ENCODE assay signal across 7 mouse cellular contexts in the genomic region with DNA sequence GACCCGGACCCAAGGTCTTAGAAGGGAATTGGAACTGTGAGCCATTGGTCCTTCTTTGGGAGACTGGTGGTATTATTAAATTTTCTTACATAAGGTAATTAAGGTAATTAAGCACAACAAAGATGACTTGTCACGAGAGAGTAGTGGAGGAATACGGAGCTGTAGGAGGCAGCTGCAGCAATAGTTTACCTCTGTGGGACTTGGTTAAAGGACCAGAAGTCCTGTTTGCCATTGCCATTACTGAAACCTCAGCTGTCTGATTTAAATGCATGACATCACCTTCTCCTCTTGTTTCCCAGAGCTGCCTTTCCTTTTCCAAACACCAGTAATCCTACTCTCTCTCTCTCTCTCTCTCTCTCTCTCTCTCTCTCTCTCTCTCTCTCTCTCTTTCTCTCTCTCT. TPM values are rescaled to one million over a fixed set of nuclear protein-coding genes. Genes with fewer than 3 reads are reported as not detected.
A peak's percentile ranks its signal among the peaks of the same experiment; 100 is the strongest.
DNase-seq lines count a peak whose midpoint lies in the region; ATAC-seq lines count a peak whose summit lies in the region.

No protein-coding gene starts in this region.

- no peaks in the 10 kb centered on the region for H3K9me3 ChIP-seq in lung, embryonic 16.5 days (ENCODE audit: control insufficient read depth, low read length)
- no peaks in the 10 kb centered on the region for H3K9me3 ChIP-seq in embryonic facial prominence, embryonic 15.5 days (replicated peaks)
- no peaks in the 10 kb centered on the region for H3K9me3 ChIP-seq in limb, embryonic 10.5 days (replicated peaks)
- no peaks in the 10 kb centered on the region for H3K9me3 ChIP-seq in neural tube, embryonic 15.5 days (replicated peaks)

- H3K27ac ChIP-seq in lung, embryonic 16.5 days (ENCODE audit: low read length) = no peak overlapping the region; the same call in 1 of the 2 replicates
- H3K27ac ChIP-seq in embryonic facial prominence, embryonic 15.5 days (replicated peaks) = peak overlapping the region; percentile 91
- peak overlapping the region; percentile 92 for H3K27ac ChIP-seq in limb, embryonic 10.5 days
- peak overlapping the region; percentile 85 for H3K27ac ChIP-seq in neural tube, embryonic 15.5 days (replicated peaks)

- H3K4me3 ChIP-seq in lung, embryonic 16.5 days (ENCODE audit: low read length) = peak overlapping the region; percentile 98
- peak overlapping the region; percentile 97 for H3K4me3 ChIP-seq in embryonic facial prominence, embryonic 15.5 days (replicated peaks)
- peak overlapping the region; percentile 87 for H3K4me3 ChIP-seq in limb, embryonic 10.5 days
- H3K4me3 ChIP-seq in neural tube, embryonic 15.5 days (replicated peaks) = peak overlapping the region; percentile 68

- H3K9ac ChIP-seq in lung, embryonic 16.5 days (ENCODE audit: low read length) = peak overlapping the region; percentile 91
- peak overlapping the region; percentile 16; the same call in 1 of the 2 replicates for H3K9ac ChIP-seq in embryonic facial prominence, embryonic 15.5 days
- peak overlapping the region; percentile 60 for H3K9ac ChIP-seq in neural tube, embryonic 15.5 days (replicated peaks)

- 0 out of 2 replicates have a peak, but pooled peaks cover 2% of the 10 kb centered on the region for H3K36me3 ChIP-seq in lung, embryonic 16.5 days (ENCODE audit: control insufficient read depth, insufficient read depth, low read length)
- 0 out of 2 replicates have a peak, but pooled peaks cover 4% of the 10 kb centered on the region for H3K36me3 ChIP-seq in embryonic facial prominence, embryonic 15.5 days
- peaks cover 15% of the 10 kb centered on the region for H3K36me3 ChIP-seq in limb, embryonic 10.5 days
- no peaks in the 10 kb centered on the region for H3K36me3 ChIP-seq in neural tube, embryonic 15.5 days

- WGBS in lung, embryonic 16.5 days = 3% methylated on average over 3 of the region's 3 CpGs
- WGBS in embryonic facial prominence, embryonic 15.5 days = 0% methylated on average over 3 of the region's 3 CpGs
- 3% methylated on average over 3 of the region's 3 CpGs for WGBS in limb, embryonic 10.5 days
- 1% methylated on average over 3 of the region's 3 CpGs for WGBS in neural tube, embryonic 15.5 days

- H3K4me2 ChIP-seq in lung, embryonic 16.5 days (ENCODE audit: low read depth, low read length) = peak overlapping the region; percentile 79
- peak overlapping the region; percentile 87 for H3K4me2 ChIP-seq in embryonic facial prominence, embryonic 15.5 days (replicated peaks)
- peak overlapping the region; percentile 99 for H3K4me2 ChIP-seq in neural tube, embryonic 15.5 days

- DNase-seq in lung, postnatal 36 days = no peak
- no peak for DNase-seq in limb, embryonic 10.5 days (ENCODE audit: low spot score)
- no peak for DNase-seq in layer of hippocampus, adult 18-20 months (ENCODE audit: low spot score in 2 of 2)
- DNase-seq in gastrocnemius, postnatal 25 days = no peak

- H3K27me3 ChIP-seq in lung, embryonic 16.5 days (ENCODE audit: control insufficient read depth, insufficient read depth, low read depth, low read length) = no peaks in the 10 kb centered on the region
- H3K27me3 ChIP-seq in embryonic facial prominence, embryonic 15.5 days = no peaks in the 10 kb centered on the region
- no peaks in the 10 kb centered on the region for H3K27me3 ChIP-seq in limb, embryonic 10.5 days (ENCODE audit: low read depth, poor library complexity, severe bottlenecking)
- no peaks in the 10 kb centered on the region for H3K27me3 ChIP-seq in neural tube, embryonic 15.5 days (replicated peaks)

- peak; percentile 29 for ATAC-seq in lung, embryonic 16.5 days (ENCODE audit: low read depth)
- ATAC-seq in embryonic facial prominence, embryonic 15.5 days (ENCODE audit: insufficient number of reproducible peaks, low FRiP score, low TSS enrichment, low read depth) = peak; percentile 53
- ATAC-seq in neural tube, embryonic 15.5 days (ENCODE audit: low FRiP score) = peak; percentile 82

- H3K4me1 ChIP-seq in lung, embryonic 16.5 days (replicated peaks; ENCODE audit: control insufficient read depth, insufficient read depth, low read length) = peaks cover 28% of the 10 kb centered on the region
- peaks cover 28% of the 10 kb centered on the region for H3K4me1 ChIP-seq in embryonic facial prominence, embryonic 15.5 days
- H3K4me1 ChIP-seq in limb, embryonic 10.5 days = peaks cover 20% of the 10 kb centered on the region
- H3K4me1 ChIP-seq in neural tube, embryonic 15.5 days = peaks cover 10% of the 10 kb centered on the region

RNA-seq across cellular contexts. Expression of a gene that starts 0.7 kb away (rescaled TPM):
- 26.7 and 28.3 TPM in 2 replicates for polyA plus RNA-seq in lung, embryonic 16.5 days (2015; fragmentation: Nextera tagmentation; extraction: Ambion mirVana)
- polyA plus RNA-seq in embryonic facial prominence, embryonic 15.5 days (2015; fragmentation: Nextera tagmentation; extraction: Ambion mirVana) = 19.3 and 20.1 TPM in 2 replicates
- polyA plus RNA-seq in limb, embryonic 10.5 days (2016; fragmentation: Nextera tagmentation; extraction: Ambion mirVana) = 34.8 and 40.7 TPM in 2 replicates
- polyA plus RNA-seq in neural tube, embryonic 15.5 days (2015; fragmentation: Nextera tagmentation; extraction: Ambion mirVana) = 3.4 and 7.7 TPM in 2 replicates
- 1 to 10 TPM; 1.3 to 1.6 TPM for total RNA-seq in layer of hippocampus, adult 18-20 months (2021)
- 1 to 10 TPM; 1.4 to 1.6 TPM for total RNA-seq in gastrocnemius, postnatal 25 days (2021)

RNA-seq across cellular contexts. Expression of a gene that starts 20.2 kb away (rescaled TPM):
- 1.0 and 2.2 TPM in 2 replicates for polyA plus RNA-seq in lung, embryonic 16.5 days (2015; fragmentation: Nextera tagmentation; extraction: Ambion mirVana)
- polyA plus RNA-seq in embryonic facial prominence, embryonic 15.5 days (2015; fragmentation: Nextera tagmentation; extraction: Ambion mirVana) = 3.2 and 4.1 TPM in 2 replicates
- 0.61 and 0.85 TPM in 2 replicates for polyA plus RNA-seq in limb, embryonic 10.5 days (2016; fragmentation: Nextera tagmentation; extraction: Ambion mirVana)
- 219 and 269 TPM in 2 replicates for polyA plus RNA-seq in neural tube, embryonic 15.5 days (2015; fragmentation: Nextera tagmentation; extraction: Ambion mirVana)
- 100 to 1,000 TPM; 404 to 421 TPM for total RNA-seq in layer of hippocampus, adult 18-20 months (2021)
- under 1 TPM in 1 of 2 experiments, not detected in 1; 0.21 TPM for total RNA-seq in gastrocnemius, postnatal 25 days (2021)

Comparison
In these comparisons a context has a peak if more than half of its experiments do, and no peak if none do; other contexts are left out.
1. ATAC-seq: peak in every context shown above with its lines; median percentile 82 in neural tube, embryonic 15.5 days; 53 in embryonic facial prominence, embryonic 15.5 days; 29 in lung, embryonic 16.5 days.
2. H3K9ac ChIP-seq: peak in every context shown above with its lines; median percentile 91 in lung, embryonic 16.5 days; 60 in neural tube, embryonic 15.5 days; 16 in embryonic facial prominence, embryonic 15.5 days.
3. RNA of a gene that starts 20.2 kb away (polyA plus RNA-seq): 219 to 269 TPM in neural tube, embryonic 15.5 days; 3.2 to 4.1 TPM in embryonic facial prominence, embryonic 15.5 days, 1.0 to 2.2 TPM in lung, embryonic 16.5 days and 0.61 to 0.85 TPM in limb, embryonic 10.5 days; every median in the first group is over 10 times any median in the second.
4. Peak in every context shown above with its lines, with median percentiles within 50 percentile points of each other: H3K4me2 ChIP-seq and H3K4me3 ChIP-seq.